In the genomic region with DNA sequence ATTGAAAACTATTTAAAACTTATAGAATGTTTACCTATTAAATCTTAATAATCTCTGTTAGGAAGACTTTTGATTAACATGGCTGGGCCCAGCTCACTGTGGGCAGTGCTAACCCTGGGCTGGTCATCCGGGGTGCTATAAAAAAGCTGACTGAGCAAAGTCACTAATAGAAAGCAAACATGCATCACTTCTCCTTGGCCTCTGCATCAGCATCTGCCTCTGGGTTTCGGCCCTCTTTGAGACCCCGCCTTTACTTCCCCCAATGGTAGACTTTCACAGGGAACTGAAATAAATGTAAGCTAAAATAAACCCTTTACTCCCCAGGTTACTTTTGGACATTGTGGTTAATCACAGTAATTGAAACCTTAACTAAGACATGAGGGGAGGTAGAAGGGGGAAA, we compare ENCODE assay signal across 15 mouse cellular contexts.
"Had no signal": no experiment of that assay in that cellular context is flagged by ENCODE, and none has a peak within 500 bp of the region (broad histone marks: within the 10 kb centered on the region; RNA-seq: fewer than 3 reads in every experiment).

No protein-coding gene starts in this region.

- H3K4me2 ChIP-seq: neural tube, embryonic 13.5 days; neural tube, embryonic 15.5 days; stomach, embryonic 15.5 days had no signal

- DNase-seq: retina, postnatal 1 day; right cerebral cortex, adult 18-20 months; right cerebral cortex, postnatal 14 days; right cerebral cortex, postnatal 4 days; spleen, adult 18-20 months; thymus, adult 18-20 months; thymus, adult 2 months; thymus, postnatal 14 days; thymus, postnatal 25 days; thymus, postnatal 36 days; thymus, postnatal 4 days had no signal

- H3K4me3 ChIP-seq: neural tube, embryonic 13.5 days; neural tube, embryonic 15.5 days; stomach, embryonic 15.5 days had no signal

- H3K4me1 ChIP-seq: neural tube, embryonic 13.5 days; neural tube, embryonic 15.5 days; stomach, embryonic 15.5 days had no signal

- H3K27ac ChIP-seq: neural tube, embryonic 13.5 days; neural tube, embryonic 15.5 days; stomach, embryonic 15.5 days; stomach, postnatal 0 days had no signal

- H3K9me3 ChIP-seq: neural tube, embryonic 13.5 days; neural tube, embryonic 15.5 days; stomach, embryonic 15.5 days had no signal

- H3K27me3 ChIP-seq: neural tube, embryonic 13.5 days; neural tube, embryonic 15.5 days; stomach, embryonic 15.5 days had no signal

- H3K36me3 ChIP-seq: neural tube, embryonic 13.5 days; neural tube, embryonic 15.5 days; stomach, embryonic 15.5 days had no signal

- H3K9ac ChIP-seq: neural tube, embryonic 13.5 days; neural tube, embryonic 15.5 days; stomach, embryonic 15.5 days had no signal
